Mouse (Mus musculus): ENCODE data around the gene Ryr3. TPM values are rescaled to one million over a fixed set of nuclear protein-coding genes. Genes with fewer than 3 reads are reported as not detected.
"Not testable (repeated sequence)": the region's sequence is repeated elsewhere in the genome, so short reads cannot be mapped to it uniquely, and the experiment has no call there.

Ryr3 gene
- polyA plus RNA-seq, 1 experiment from 2014 or later, result 14.1 TPM

GRCm38 (mm10) chr2:113119080-113119479 is 97.8 kb downstream of the Ryr3 start:
- Histone ChIP-seq H3K9me3 (ENCODE audit: control insufficient read depth, low read length) (no peaks in the 10 kb centered on the region), H3K36me3 (ENCODE audit: control insufficient read depth, insufficient read depth, low read length) (no peaks in the 10 kb centered on the region), H3K9ac (replicated peaks; ENCODE audit: low read depth, low read length) (no peak overlapping the region), H3K4me3 (ENCODE audit: low read depth, low read length) (no peak overlapping the region), H3K4me2 (ENCODE audit: low read depth, low read length) (no peak overlapping the region), H3K27ac (ENCODE audit: low read depth, low read length) (no peak overlapping the region), H3K27me3 (ENCODE audit: control insufficient read depth, insufficient read depth, low read length) (no peaks in the 10 kb centered on the region), H3K4me1 (ENCODE audit: control insufficient read depth, insufficient read depth, low read length) (no peaks in the 10 kb centered on the region)
- no peak for ATAC-seq (ENCODE audit: low read depth)
- 63% methylated on average over 1 of the region's 1 CpGs for WGBS

GRCm38 (mm10) chr2:113116788-113117187 is 100.1 kb downstream of the Ryr3 start:
- H3K4me2 ChIP-seq (ENCODE audit: low read depth, low read length), result no peak overlapping the region
- no peak overlapping the region for H3K9ac ChIP-seq (replicated peaks; ENCODE audit: low read depth, low read length)
- H3K4me3 ChIP-seq (ENCODE audit: low read depth, low read length), result no peak overlapping the region
- no peaks in the 10 kb centered on the region for H3K4me1 ChIP-seq (ENCODE audit: control insufficient read depth, insufficient read depth, low read length)
- H3K9me3 ChIP-seq (ENCODE audit: control insufficient read depth, low read length), result no peaks in the 10 kb centered on the region
- no peaks in the 10 kb centered on the region for H3K36me3 ChIP-seq (ENCODE audit: control insufficient read depth, insufficient read depth, low read length)
- WGBS, result 94% methylated on average over 2 of the region's 2 CpGs
- no peak for ATAC-seq (ENCODE audit: low read depth)
- H3K27me3 ChIP-seq (ENCODE audit: control insufficient read depth, insufficient read depth, low read length), result no peaks in the 10 kb centered on the region
- H3K27ac ChIP-seq (ENCODE audit: low read depth, low read length), result no peak overlapping the region

- Histone ChIP-seq H3K27me3 (ENCODE audit: control insufficient read depth, insufficient read depth, low read length) (no peaks in the 10 kb centered on the region), H3K9ac (replicated peaks; ENCODE audit: low read depth, low read length) (no peak overlapping the region), H3K27ac (ENCODE audit: low read depth, low read length) (no peak overlapping the region), H3K4me1 (ENCODE audit: control insufficient read depth, insufficient read depth, low read length) (no peaks in the 10 kb centered on the region), H3K9me3 (ENCODE audit: control insufficient read depth, low read length) (no peaks in the 10 kb centered on the region), H3K4me2 (ENCODE audit: low read depth, low read length) (no peak overlapping the region), H3K36me3 (ENCODE audit: control insufficient read depth, insufficient read depth, low read length) (no peaks in the 10 kb centered on the region), H3K4me3 (ENCODE audit: low read depth, low read length) (no peak overlapping the region)
- no peak for ATAC-seq (ENCODE audit: low read depth)
- WGBS, result 93% methylated on average over 4 of the region's 4 CpGs
Measured at GRCm38 (mm10) chr2:113115897-113116283, 101.0 kb downstream of the Ryr3 start.

GRCm38 (mm10) chr2:113115248-113115896 is 101.5 kb downstream of the Ryr3 start:
- no peaks in the 10 kb centered on the region for H3K36me3 ChIP-seq (ENCODE audit: control insufficient read depth, insufficient read depth, low read length)
- ATAC-seq (ENCODE audit: low read depth), result no peak
- H3K9ac ChIP-seq (replicated peaks; ENCODE audit: low read depth, low read length), result no peak overlapping the region
- no peak overlapping the region for H3K4me3 ChIP-seq (ENCODE audit: low read depth, low read length)
- 83% methylated on average over 4 of the region's 4 CpGs for WGBS
- H3K4me1 ChIP-seq (ENCODE audit: control insufficient read depth, insufficient read depth, low read length), result no peaks in the 10 kb centered on the region
- no peak overlapping the region for H3K27ac ChIP-seq (ENCODE audit: low read depth, low read length)
- no peak overlapping the region for H3K4me2 ChIP-seq (ENCODE audit: low read depth, low read length)
- H3K9me3 ChIP-seq (ENCODE audit: control insufficient read depth, low read length), result no peaks in the 10 kb centered on the region
- H3K27me3 ChIP-seq (ENCODE audit: control insufficient read depth, insufficient read depth, low read length), result no peaks in the 10 kb centered on the region

- H3K9me3 ChIP-seq (ENCODE audit: control insufficient read depth, low read length), result no peaks in the 10 kb centered on the region
- H3K4me2 ChIP-seq (ENCODE audit: low read depth, low read length), result no peak overlapping the region
- no peaks in the 10 kb centered on the region for H3K4me1 ChIP-seq (ENCODE audit: control insufficient read depth, insufficient read depth, low read length)
- no peak for ATAC-seq (ENCODE audit: low read depth)
- no peak overlapping the region for H3K4me3 ChIP-seq (ENCODE audit: low read depth, low read length)
- H3K36me3 ChIP-seq (ENCODE audit: control insufficient read depth, insufficient read depth, low read length), result no peaks in the 10 kb centered on the region
- no peak overlapping the region for H3K27ac ChIP-seq (ENCODE audit: low read depth, low read length)
- WGBS, result 91% methylated on average over 6 of the region's 6 CpGs
- H3K27me3 ChIP-seq (ENCODE audit: control insufficient read depth, insufficient read depth, low read length), result no peaks in the 10 kb centered on the region
- no peak overlapping the region for H3K9ac ChIP-seq (replicated peaks; ENCODE audit: low read depth, low read length)
Measured at GRCm38 (mm10) chr2:113104609-113105008, 112.3 kb downstream of the Ryr3 start.

GRCm38 (mm10) chr2:113095184-113095583 is 121.7 kb downstream of the Ryr3 start:
- no peaks in the 10 kb centered on the region for H3K36me3 ChIP-seq (ENCODE audit: control insufficient read depth, insufficient read depth, low read length)
- no peaks in the 10 kb centered on the region for H3K9me3 ChIP-seq (ENCODE audit: control insufficient read depth, low read length)
- no peak for ATAC-seq (ENCODE audit: low read depth)
- no peak overlapping the region for H3K27ac ChIP-seq (ENCODE audit: low read depth, low read length)
- H3K4me1 ChIP-seq (ENCODE audit: control insufficient read depth, insufficient read depth, low read length), result no peaks in the 10 kb centered on the region
- no peaks in the 10 kb centered on the region for H3K27me3 ChIP-seq (ENCODE audit: control insufficient read depth, insufficient read depth, low read length)
- H3K4me3 ChIP-seq (ENCODE audit: low read depth, low read length), result no peak overlapping the region
- no peak overlapping the region for H3K4me2 ChIP-seq (ENCODE audit: low read depth, low read length)
- H3K9ac ChIP-seq (replicated peaks; ENCODE audit: low read depth, low read length), result no peak overlapping the region
- 85% methylated on average over 4 of the region's 4 CpGs for WGBS

GRCm38 (mm10) chr2:113094088-113094487 is 122.8 kb downstream of the Ryr3 start:
- no peak for ATAC-seq (ENCODE audit: low read depth)
- Histone ChIP-seq H3K27ac (ENCODE audit: low read depth, low read length) (no peak overlapping the region), H3K9ac (replicated peaks; ENCODE audit: low read depth, low read length) (no peak overlapping the region), H3K9me3 (ENCODE audit: control insufficient read depth, low read length) (no peaks in the 10 kb centered on the region), H3K36me3 (ENCODE audit: control insufficient read depth, insufficient read depth, low read length) (no peaks in the 10 kb centered on the region), H3K4me3 (ENCODE audit: low read depth, low read length) (no peak overlapping the region), H3K4me1 (ENCODE audit: control insufficient read depth, insufficient read depth, low read length) (no peaks in the 10 kb centered on the region), H3K27me3 (ENCODE audit: control insufficient read depth, insufficient read depth, low read length) (no peaks in the 10 kb centered on the region), H3K4me2 (ENCODE audit: low read depth, low read length) (no peak overlapping the region)
- WGBS, result 86% methylated on average over 6 of the region's 6 CpGs

GRCm38 (mm10) chr2:113092756-113093155 is 124.1 kb downstream of the Ryr3 start:
- Histone ChIP-seq H3K27me3 (ENCODE audit: control insufficient read depth, insufficient read depth, low read length) (no peaks in the 10 kb centered on the region), H3K4me2 (ENCODE audit: low read depth, low read length) (no peak overlapping the region), H3K9ac (replicated peaks; ENCODE audit: low read depth, low read length) (no peak overlapping the region), H3K27ac (ENCODE audit: low read depth, low read length) (no peak overlapping the region), H3K4me1 (ENCODE audit: control insufficient read depth, insufficient read depth, low read length) (no peaks in the 10 kb centered on the region), H3K9me3 (ENCODE audit: control insufficient read depth, low read length) (no peaks in the 10 kb centered on the region), H3K36me3 (ENCODE audit: control insufficient read depth, insufficient read depth, low read length) (no peaks in the 10 kb centered on the region), H3K4me3 (ENCODE audit: low read depth, low read length) (no peak overlapping the region)
- 100% methylated on average over 1 of the region's 1 CpGs for WGBS
- ATAC-seq (ENCODE audit: low read depth), result no peak

GRCm38 (mm10) chr2:113091316-113091715 is 125.6 kb downstream of the Ryr3 start:
- H3K4me2 ChIP-seq (ENCODE audit: low read depth, low read length); H3K9me3 ChIP-seq (ENCODE audit: control insufficient read depth, low read length); H3K4me1 ChIP-seq (ENCODE audit: control insufficient read depth, insufficient read depth, low read length); H3K9ac ChIP-seq (replicated peaks; ENCODE audit: low read depth, low read length); ATAC-seq (ENCODE audit: low read depth); H3K27ac ChIP-seq (ENCODE audit: low read depth, low read length); H3K27me3 ChIP-seq (ENCODE audit: control insufficient read depth, insufficient read depth, low read length); H3K36me3 ChIP-seq (ENCODE audit: control insufficient read depth, insufficient read depth, low read length); H3K4me3 ChIP-seq (ENCODE audit: low read depth, low read length): not testable (repeated sequence)
- 88% methylated on average over 1 of the region's 1 CpGs for WGBS
